14 mouse cellular contexts compared by ENCODE assay signal in genomic region chr2:148030613-148030935, GRCm38 (mm10). TPM values are rescaled to one million over a fixed set of nuclear protein-coding genes. Genes with fewer than 3 reads are reported as not detected.
DNase-seq lines count a peak whose midpoint lies in the region; ATAC-seq and TF ChIP-seq lines count a peak whose summit lies in the region.
"Had no signal": no experiment of that assay in that cellular context is flagged by ENCODE, and none has a peak within 500 bp of the region (broad histone marks: within the 10 kb centered on the region; RNA-seq: fewer than 3 reads in every experiment).

No protein-coding gene starts in this region.

- peaks cover 65% of the 10 kb centered on the region for H3K27me3 ChIP-seq in lung, embryonic 14.5 days (ENCODE audit: insufficient read depth, low read length)
- H3K27me3 ChIP-seq in intestine, embryonic 15.5 days (replicated peaks): peaks cover 55% of the 10 kb centered on the region
- H3K27me3 ChIP-seq in midbrain, embryonic 14.5 days (ENCODE audit: control insufficient read depth, insufficient read depth, low read length): peaks cover 94% of the 10 kb centered on the region
- no peaks in the 10 kb centered on the region; the same call in 1 of the 2 replicates for H3K27me3 ChIP-seq in cerebellum, adult 2 months (ENCODE audit: control insufficient read depth, insufficient read depth, low read length)

- intact Hi-C loops in heart, postnatal 10 days (cut with DNase I): loop anchor here (10.0 kb wide), 1 partner anchor 946 kb away; the partner anchor contains the start of gene Nkx2-4

- H3K4me3 ChIP-seq in lung, embryonic 14.5 days (ENCODE audit: low read depth, low read length): peak overlapping the region; percentile 22
- H3K4me3 ChIP-seq in intestine, embryonic 15.5 days (replicated peaks): 0 out of 2 replicates have a peak overlapping the region, but pooled peaks have one; percentile 4
- H3K4me3 ChIP-seq in midbrain, embryonic 14.5 days (replicated peaks; ENCODE audit: low read depth, low read length): no peak overlapping the region
- no peak overlapping the region for H3K4me3 ChIP-seq in cerebellum, adult 2 months (replicated peaks; ENCODE audit: insufficient read depth, low read depth, low read length)

- H3K4me1 ChIP-seq in lung, embryonic 14.5 days (ENCODE audit: insufficient read depth): peaks cover 2% of the 10 kb centered on the region; the same call in 1 of the 2 replicates
- H3K4me1 ChIP-seq in intestine, embryonic 15.5 days (replicated peaks): no peaks in the 10 kb centered on the region
- no peaks in the 10 kb centered on the region for H3K4me1 ChIP-seq in midbrain, embryonic 14.5 days (ENCODE audit: control insufficient read depth, insufficient read depth, low read length)
- H3K4me1 ChIP-seq in cerebellum, adult 2 months (ENCODE audit: control insufficient read depth, insufficient read depth, low read length): no peaks in the 10 kb centered on the region; the same call in 1 of the 2 replicates

- TF ChIP-seq CTCF in lung, embryonic 14.5 days (IDR thresholded peaks at IDR 0.05; ENCODE audit: low read depth): no peak
- TF ChIP-seq CTCF in cerebellum, adult 2 months (IDR thresholded peaks at IDR 0.05; ENCODE audit: borderline replicate concordance, insufficient read depth, low read depth, low read length): no peak

- no peaks in the 10 kb centered on the region for H3K9me3 ChIP-seq in lung, embryonic 14.5 days (ENCODE audit: low read depth, low read length)
- no peaks in the 10 kb centered on the region for H3K9me3 ChIP-seq in intestine, embryonic 15.5 days
- H3K9me3 ChIP-seq in midbrain, embryonic 14.5 days (ENCODE audit: control insufficient read depth, low read length): no peaks in the 10 kb centered on the region

- ATAC-seq in lung, embryonic 14.5 days (ENCODE audit: insufficient read depth): no peak
- no peak for ATAC-seq in intestine, embryonic 15.5 days
- ATAC-seq in midbrain, embryonic 14.5 days (ENCODE audit: low FRiP score, low TSS enrichment): no peak
- ATAC-seq: forebrain, postnatal 0 days had no signal

- peak overlapping the region; percentile 54 for H3K4me2 ChIP-seq in lung, embryonic 14.5 days
- H3K4me2 ChIP-seq in intestine, embryonic 15.5 days (replicated peaks): peak overlapping the region; percentile 34
- peak overlapping the region; percentile 27 for H3K4me2 ChIP-seq in midbrain, embryonic 14.5 days (ENCODE audit: low read length)

- peak overlapping the region; percentile 78 for H3K27ac ChIP-seq in lung, embryonic 14.5 days (ENCODE audit: low read depth)
- no peak overlapping the region for H3K27ac ChIP-seq in intestine, embryonic 15.5 days
- H3K27ac ChIP-seq in midbrain, embryonic 14.5 days (replicated peaks; ENCODE audit: low read depth, low read length): peak overlapping the region; percentile 66; the same call in 1 of the 2 replicates
- no peak overlapping the region for H3K27ac ChIP-seq in cerebellum, adult 2 months (ENCODE audit: insufficient read depth, low read length)

- TF ChIP-seq POLR2A in cerebellum, adult 2 months (IDR thresholded peaks at IDR 0.05; ENCODE audit: borderline replicate concordance, insufficient read depth, low read length): no peak

- H3K9ac ChIP-seq in lung, embryonic 14.5 days: peak overlapping the region; percentile 39
- no peak overlapping the region for H3K9ac ChIP-seq in intestine, embryonic 15.5 days
- H3K9ac ChIP-seq in midbrain, embryonic 14.5 days (replicated peaks; ENCODE audit: low read length): no peak overlapping the region; the same call in 1 of the 2 replicates
- H3K9ac ChIP-seq: forebrain, postnatal 0 days had no signal

- peak; percentile 76 for DNase-seq in heart, adult 11 months
- no peak for DNase-seq in heart, postnatal 10 days
- DNase-seq in lung, embryonic 14.5 days: no peak
- DNase-seq in lung, postnatal 4 days: no peak
- no peak for DNase-seq in midbrain, embryonic 14.5 days
- DNase-seq in MN1 (ENCODE audit: low spot score): no peak
- no peak for DNase-seq in cerebellum, adult 2 months
- DNase-seq: cerebellum, postnatal 25 days; forebrain, postnatal 0 days; kidney, adult 18-20 months; thymus, adult 18-20 months had no signal

- WGBS in lung, embryonic 14.5 days: 4% methylated on average over 11 of the region's 11 CpGs
- WGBS in intestine, embryonic 15.5 days: 9% methylated on average over 11 of the region's 11 CpGs
- 1% methylated on average over 11 of the region's 11 CpGs for WGBS in midbrain, embryonic 14.5 days
- WGBS in cerebellum, adult 2 months: 2% methylated on average over 11 of the region's 11 CpGs

- no peaks in the 10 kb centered on the region for H3K36me3 ChIP-seq in lung, embryonic 14.5 days (ENCODE audit: insufficient read depth)
- H3K36me3 ChIP-seq in intestine, embryonic 15.5 days: no peaks in the 10 kb centered on the region
- H3K36me3 ChIP-seq in midbrain, embryonic 14.5 days (ENCODE audit: control insufficient read depth, insufficient read depth, low read length): no peaks in the 10 kb centered on the region

RNA-seq across cellular contexts. Expression of gene Foxa2, which starts 16.2 kb away (rescaled TPM):
- not detected for total RNA-seq in heart, postnatal 10 days (2021)
- 41.5 and 43.2 TPM in 2 replicates for polyA plus RNA-seq in lung, embryonic 14.5 days (2014; fragmentation: Nextera tagmentation; extraction: Ambion mirVana)
- 5.4 and 5.8 TPM in 2 replicates for polyA plus RNA-seq in intestine, embryonic 15.5 days (2015; fragmentation: Nextera tagmentation; extraction: Ambion mirVana)
- polyA plus RNA-seq in midbrain, embryonic 14.5 days (2014; fragmentation: Nextera tagmentation; extraction: Ambion mirVana): 5.1 and 8.1 TPM in 2 replicates
- not detected in 2 replicates for polyA plus RNA-seq in cerebellum, adult 2 months (2012; rRNA removed)
- total RNA-seq: left cerebral cortex, adult 8-10 months had no signal
- polyA plus RNA-seq: gonadal fat pad, adult 2 months had no signal

Comparison
In these comparisons a context has a peak if more than half of its experiments do, and no peak if none do; other contexts are left out.
1. H3K27ac ChIP-seq: peak in lung, embryonic 14.5 days (single experiment) and midbrain, embryonic 14.5 days (single experiment); none in intestine, embryonic 15.5 days (single experiment) and cerebellum, adult 2 months (single experiment).
2. H3K4me3 ChIP-seq: peak in lung, embryonic 14.5 days (single experiment) and intestine, embryonic 15.5 days (single experiment); none in midbrain, embryonic 14.5 days (single experiment) and cerebellum, adult 2 months (single experiment).
3. Peak in every context shown above with its lines, with median percentiles within 50 percentile points of each other: H3K4me2 ChIP-seq.